In the genomic region with DNA sequence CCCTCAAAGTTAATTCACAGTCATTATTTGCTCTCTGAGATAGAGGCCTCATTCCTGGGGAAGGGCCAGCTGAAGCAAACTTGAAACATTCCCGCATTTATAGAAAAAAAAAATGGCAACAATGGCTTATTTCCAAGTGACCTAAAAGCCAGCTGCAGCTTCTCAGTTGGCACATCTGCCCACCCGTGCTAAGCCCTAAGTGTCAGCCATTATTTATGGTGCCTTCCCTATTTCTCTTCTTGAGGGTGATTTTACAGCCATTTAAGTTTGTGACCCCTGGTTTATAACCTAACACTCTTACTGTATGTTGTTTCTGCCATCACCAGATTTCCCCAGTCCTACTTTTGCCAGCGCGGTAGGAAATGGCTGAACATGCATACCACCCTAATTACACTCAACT, we compare ENCODE assay signal across 8 mouse cellular contexts. TPM values are rescaled to one million over a fixed set of nuclear protein-coding genes. Genes with fewer than 3 reads are reported as not detected.
DNase-seq lines count a peak whose midpoint lies in the region; ATAC-seq and TF ChIP-seq lines count a peak whose summit lies in the region.

No protein-coding gene starts in this region.

- no peak overlapping the region for H3K4me3 ChIP-seq in layer of hippocampus, adult 2 months
- no peak overlapping the region for H3K4me3 ChIP-seq in hindbrain, embryonic 16.5 days (ENCODE audit: low read length)
- H3K4me3 ChIP-seq in myocyte = no peak overlapping the region

- WGBS in hindbrain, embryonic 16.5 days = 53% methylated on average over 4 of the region's 4 CpGs

- H3ac ChIP-seq in myocyte (ENCODE audit: control insufficient read depth, insufficient read length) = no peak overlapping the region

- no peak for TF ChIP-seq POLR2A in myocyte (IDR thresholded peaks at IDR 0.05; ENCODE audit: insufficient read length, low read depth)

- H3K27ac ChIP-seq in layer of hippocampus, adult 2 months = peak overlapping the region; percentile 90; the same call in 1 of the 2 replicates
- H3K27ac ChIP-seq in hindbrain, embryonic 16.5 days (ENCODE audit: low read depth, low read length) = peak overlapping the region; percentile 78

- H3K9ac ChIP-seq in hindbrain, embryonic 16.5 days (ENCODE audit: low read depth, low read length) = no peak overlapping the region

- no peak for TF ChIP-seq CTCF in layer of hippocampus, adult 2 months (conservative IDR thresholded peaks at IDR 0.05)

- ATAC-seq in hindbrain, embryonic 16.5 days = no peak
- ATAC-seq in megakaryocyte-erythroid progenitor cell, adult 5-6 weeks (replicated peaks; ENCODE audit: low FRiP score, low TSS enrichment, poor library complexity, severe bottlenecking) = no peak

- no peak overlapping the region; the same call in 1 of the 2 replicates for H3K4me2 ChIP-seq in hindbrain, embryonic 16.5 days (ENCODE audit: low read length)
- H3K4me2 ChIP-seq in myocyte (ENCODE audit: low read depth) = peak overlapping the region; percentile 31

- H3K36me3 ChIP-seq in hindbrain, embryonic 16.5 days (ENCODE audit: control insufficient read depth, insufficient read depth, low read length) = no peaks in the 10 kb centered on the region
- H3K36me3 ChIP-seq in myocyte (ENCODE audit: control insufficient read depth, insufficient read depth) = no peaks in the 10 kb centered on the region

- peaks cover 6% of the 10 kb centered on the region for H3K4me1 ChIP-seq in hindbrain, embryonic 16.5 days (ENCODE audit: control insufficient read depth, insufficient read depth, low read depth, low read length)

- H3K27me3 ChIP-seq in hindbrain, embryonic 16.5 days (replicated peaks; ENCODE audit: control insufficient read depth, insufficient read depth, low read length) = no peaks in the 10 kb centered on the region
- H3K27me3 ChIP-seq in myocyte (ENCODE audit: control insufficient read depth, insufficient read depth, insufficient read length) = no peaks in the 10 kb centered on the region

- H3K79me2 ChIP-seq in myocyte (ENCODE audit: control insufficient read depth, insufficient read depth) = no peaks in the 10 kb centered on the region

- H3K9me3 ChIP-seq in hindbrain, embryonic 16.5 days (ENCODE audit: control insufficient read depth, low read length) = no peaks in the 10 kb centered on the region

- peak; percentile 19 for DNase-seq in embryo, embryonic 10 days (ENCODE audit: low spot score)
- DNase-seq in embryo, embryonic 9.5 days (ENCODE audit: extremely low spot score) = no peak
- no peak for DNase-seq in layer of hippocampus, adult 2 months (ENCODE audit: low spot score in 2 of 2)
- no peak for DNase-seq in layer of hippocampus, postnatal 25 days (ENCODE audit: extremely low spot score in 1 of 2, low spot score in 1 of 2)
- DNase-seq in spleen, postnatal 36 days (ENCODE audit: low spot score in 2 of 2) = no peak

TF ChIP-seq in myocyte, 11 proteins besides CTCF, POLR2A, EP300 and RAD21:
- no peak for TF ChIP-seq MYOG (IDR thresholded peaks at IDR 0.05; ENCODE audit: control insufficient read depth in 1 of 3, insufficient read depth in 1 of 3, insufficient read length in 2 of 3, low read depth in 2 of 3)
- peak in 1 of 3 experiments; percentile 46 for TF ChIP-seq MYOD1 (IDR thresholded peaks at IDR 0.05; ENCODE audit: control insufficient read depth in 1 of 3, insufficient read length in 2 of 3, low read depth in 2 of 3)

RNA-seq across cellular contexts. Expression of a gene that starts 11.3 kb away (rescaled TPM):
- total RNA-seq in layer of hippocampus, adult 2 months (2021) = 1 to 10 TPM in 1 of 2 experiments, under 1 TPM in 1; 0.97 to 1.1 TPM
- total RNA-seq in layer of hippocampus, postnatal 25 days (2021) = under 1 TPM in 1 of 2 experiments, not detected in 1; 0.25 TPM
- 0.60 and 0.74 TPM in 2 replicates for polyA plus RNA-seq in hindbrain, embryonic 16.5 days (2015; fragmentation: Nextera tagmentation; extraction: Ambion mirVana)
- 1.3 TPM for polyA plus RNA-seq in myocyte (2012; fragmentation: generic; extraction: Trizol)
- 0.37 and 0.98 TPM in 2 replicates for total RNA-seq in megakaryocyte-erythroid progenitor cell, adult 5-6 weeks (2014; fragmentation: Nextera tagmentation)
- total RNA-seq in megakaryocyte-erythroid progenitor cell, adult 5-6 weeks (2017) = 0.47 and 0.57 TPM in 2 replicates
